Mouse (Mus musculus): ENCODE measurements around the gene 4921501E09Rik. TPM values are rescaled to one million over a fixed set of nuclear protein-coding genes. Genes with fewer than 3 reads are reported as not detected.
A peak's percentile ranks its signal among the peaks of the same experiment; 100 is the strongest.
"Not testable (repeated sequence)": the region's sequence is repeated elsewhere in the genome, so short reads cannot be mapped to it uniquely, and the experiment has no call there.

The 4921501E09Rik gene
- not detected for total RNA-seq (2022)

DNA sequence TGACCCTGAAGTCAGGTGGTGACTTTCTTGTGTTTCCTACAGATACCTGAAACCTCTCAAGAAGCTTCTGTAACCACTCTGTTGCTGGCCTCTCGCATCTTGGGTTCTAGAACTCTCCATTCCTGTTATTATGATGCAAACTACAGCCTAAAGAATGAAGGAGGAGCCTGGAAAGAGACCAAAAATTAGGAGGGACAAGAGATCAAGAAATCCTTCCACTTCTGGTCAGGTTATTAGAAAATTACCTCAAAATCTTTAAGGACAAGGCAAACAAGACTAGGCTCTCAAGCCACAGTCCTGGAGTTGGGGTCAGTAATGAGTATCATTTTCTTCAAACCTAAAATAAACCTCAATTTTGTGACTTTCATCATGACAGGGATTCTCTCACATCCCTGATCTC is at the start of gene 4921501E09Rik:
4921501E09Rik (minus strand) TSS at position 101 of the 400 bp plus-strand sequence.
- no peak for DNase-seq

DNA sequence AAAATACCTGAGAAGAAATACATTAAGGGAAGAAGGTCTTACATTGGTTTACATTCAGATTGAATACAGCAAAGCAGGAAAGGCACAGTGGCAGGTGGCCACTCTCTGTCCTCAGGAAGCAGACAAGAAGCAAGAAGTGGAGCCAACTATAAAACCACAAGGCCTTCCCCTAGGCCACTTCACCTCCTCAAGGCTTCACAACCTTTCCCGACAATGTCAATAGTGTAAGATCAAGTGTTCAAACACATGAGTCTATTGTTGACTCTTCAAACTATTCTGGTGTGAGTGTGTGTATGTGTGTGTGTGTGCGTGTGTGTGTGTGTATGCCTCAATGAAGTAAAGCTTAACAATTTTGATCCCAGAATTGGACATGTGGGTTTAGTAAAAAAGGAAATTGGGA is 29.5 kb upstream of the 4921501E09Rik start:
- DNase-seq = no peak

DNA sequence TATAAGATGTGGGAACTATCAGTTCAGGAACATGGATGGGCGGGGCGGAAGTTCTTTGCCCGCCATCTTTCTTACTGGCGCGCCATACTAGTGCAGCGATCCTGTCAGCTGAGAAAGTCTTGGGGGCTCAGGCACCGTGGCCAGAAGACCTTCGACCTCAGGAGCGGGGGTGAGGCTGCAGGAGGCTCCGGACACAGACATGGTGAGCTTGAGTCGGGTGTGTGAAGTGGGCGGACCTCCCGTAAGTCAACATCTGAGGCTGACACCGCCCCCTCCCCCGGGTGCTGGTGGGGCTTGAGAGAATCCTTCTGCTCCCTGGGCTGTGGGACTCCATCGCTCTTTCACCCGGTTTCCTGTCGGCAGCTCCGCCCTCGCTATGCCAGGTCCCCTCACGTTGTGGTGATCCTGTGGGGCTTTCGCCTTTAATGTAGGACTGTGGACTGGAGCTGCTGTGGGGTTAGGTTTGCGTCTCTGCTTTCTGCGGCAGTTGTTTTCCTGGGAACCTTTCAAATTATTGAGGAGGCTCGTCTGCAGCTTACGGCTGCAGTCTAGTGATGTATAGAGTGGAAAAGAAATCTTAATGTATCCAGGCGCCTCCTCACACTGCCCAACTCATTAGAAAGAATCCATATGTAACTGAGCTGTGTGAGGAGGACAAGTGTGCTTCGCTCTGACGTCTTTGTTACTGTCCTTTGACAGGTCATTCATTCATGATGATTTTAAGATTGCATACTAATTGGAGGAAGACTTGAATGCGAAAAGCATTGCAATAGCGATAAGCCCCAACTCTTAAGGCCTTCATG is 24.7 kb upstream of the 4921501E09Rik start:
- peak; percentile 57 for DNase-seq

DNA sequence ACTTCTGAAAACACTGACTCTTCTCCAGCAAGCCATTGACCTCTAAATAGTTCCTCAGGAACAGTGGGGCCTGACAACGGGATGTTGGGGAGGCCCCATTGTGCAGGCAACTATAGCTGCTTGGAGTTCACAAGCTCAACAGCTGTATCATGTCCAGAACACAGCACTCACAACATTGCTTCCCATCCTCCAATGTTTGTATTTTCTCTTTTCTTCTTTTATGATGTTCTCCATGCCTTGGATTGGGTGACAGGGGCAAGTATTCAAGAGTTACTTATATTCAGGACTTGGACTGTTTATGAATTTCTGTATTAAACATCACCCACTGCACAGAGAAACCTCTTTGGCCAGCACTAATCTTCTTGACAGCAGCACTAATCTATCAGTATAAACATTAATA is 23.8 kb upstream of the 4921501E09Rik start:
- DNase-seq = no peak

DNA sequence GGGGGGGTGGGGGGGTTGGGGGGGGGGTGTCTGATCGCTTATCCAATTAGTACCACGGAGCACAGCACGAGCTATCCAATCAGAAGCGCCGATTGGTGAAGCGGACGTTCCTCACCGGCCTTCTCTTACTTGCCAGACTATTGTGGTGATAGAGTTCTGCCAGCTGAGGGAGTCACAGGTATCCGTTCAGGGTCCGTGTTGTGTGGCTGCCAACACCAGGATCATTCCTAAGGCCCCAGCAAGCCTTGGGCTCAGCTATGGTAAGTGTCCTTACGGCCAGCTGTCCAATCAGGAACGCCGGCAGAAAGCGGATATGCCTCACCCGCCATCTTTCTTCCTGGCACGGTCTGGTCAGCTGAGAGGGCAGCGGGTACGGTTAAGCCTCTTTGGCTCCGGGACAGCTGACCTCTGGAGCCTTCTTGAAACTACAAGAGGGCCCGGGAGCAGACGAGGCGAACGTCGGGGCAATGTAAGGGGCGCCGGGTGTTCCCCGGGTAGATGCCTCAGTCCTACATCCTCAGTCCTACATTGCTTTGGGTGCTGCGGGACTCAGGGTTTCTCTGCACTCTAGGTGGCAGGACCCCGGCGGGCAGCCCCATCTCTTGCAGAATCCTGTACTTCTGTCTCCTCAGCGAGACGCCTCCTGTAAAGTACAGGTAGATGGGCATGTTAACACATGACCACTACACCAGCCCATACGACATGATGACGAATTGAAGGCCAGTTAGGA is 21.5 kb upstream of the 4921501E09Rik start, which contains the start of gene Zfp563:
Zfp563 (plus strand) TSS at position 91 of the 730 bp plus-strand sequence.
- peak; percentile 94 for DNase-seq

DNA sequence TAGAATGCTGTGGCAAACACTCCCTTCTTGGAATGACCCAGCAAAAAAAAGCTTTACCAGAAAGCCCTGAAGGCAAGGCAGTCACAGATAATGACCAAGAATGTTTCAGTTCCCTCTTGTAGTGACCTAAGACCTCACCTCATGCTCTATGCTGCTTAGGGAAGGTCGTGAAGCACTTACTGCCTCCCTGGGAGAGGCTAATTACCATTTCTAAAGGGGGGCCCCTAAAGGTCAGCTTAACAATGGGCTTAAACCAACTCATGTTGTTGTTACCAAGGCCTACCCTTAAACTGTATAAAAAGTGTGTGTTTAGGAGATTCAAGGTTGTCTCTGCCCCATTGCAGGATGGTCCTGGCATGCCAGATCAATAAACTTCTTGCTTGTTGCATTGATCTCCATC is 4.9 kb downstream of the 4921501E09Rik start:
- DNase-seq = no peak

DNA sequence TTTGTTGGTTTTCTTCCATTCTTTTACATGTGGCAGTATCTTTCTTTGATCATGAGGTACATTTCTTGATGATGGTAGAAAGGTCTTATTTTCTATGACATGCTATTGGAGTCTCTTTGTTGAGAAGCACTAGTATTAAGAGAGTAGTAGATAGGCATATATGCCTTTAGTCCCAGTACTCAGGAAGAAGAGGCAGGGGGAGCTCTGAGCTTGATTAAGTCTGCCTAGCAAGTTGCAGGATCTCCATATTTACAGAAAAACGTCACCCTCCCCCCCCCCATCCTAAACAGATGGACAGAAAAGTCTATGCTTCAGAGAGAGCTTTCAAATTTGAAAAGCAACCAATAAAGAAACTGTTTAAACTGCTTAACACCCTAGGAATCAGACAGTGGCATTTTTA is 9.1 kb downstream of the 4921501E09Rik start:
- DNase-seq = no peak

DNA sequence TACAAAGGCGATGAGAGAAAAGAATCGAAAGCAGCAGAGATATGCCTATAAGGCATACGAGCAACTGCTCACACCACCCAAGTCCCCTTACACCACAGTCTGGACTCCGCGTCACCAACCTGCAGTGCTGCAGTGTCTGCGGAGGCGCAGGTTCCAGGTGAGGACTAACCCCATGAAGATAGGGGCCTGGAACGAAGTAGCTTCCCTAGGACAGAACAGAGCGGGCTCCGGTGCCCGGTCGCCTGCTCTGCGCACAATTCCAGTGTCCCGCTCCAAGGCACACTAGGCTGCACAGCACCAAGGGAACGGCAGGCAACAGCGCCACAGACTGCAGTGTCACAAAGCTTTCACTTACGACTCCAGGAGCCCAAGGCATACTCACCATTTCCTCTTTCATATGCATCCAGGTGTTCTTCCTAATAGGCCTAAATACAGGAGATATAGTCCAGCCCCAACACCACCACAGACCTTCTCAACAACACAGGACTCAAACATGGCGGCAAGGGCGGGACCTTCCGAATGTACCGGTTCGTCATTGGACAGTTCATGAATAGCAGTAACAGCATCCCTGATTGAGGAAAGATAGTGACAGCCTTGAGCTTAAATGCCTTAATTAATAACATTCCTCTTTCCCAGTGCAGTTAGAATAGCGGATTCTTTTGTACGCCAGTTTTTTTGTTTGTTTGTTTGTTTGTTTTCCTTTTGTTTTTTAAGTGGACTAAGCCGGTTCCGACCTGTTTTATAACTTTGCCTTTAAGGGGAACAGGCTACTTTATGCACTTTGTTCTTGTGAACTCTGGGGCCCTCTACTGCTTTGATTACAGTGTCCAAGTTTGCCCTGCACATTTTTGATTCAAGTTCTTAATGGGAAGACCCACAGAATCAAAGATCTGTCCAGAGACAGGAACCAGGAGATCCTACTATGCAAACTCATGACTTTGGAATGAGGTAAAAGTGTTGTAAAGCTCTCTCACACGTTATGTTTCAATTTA is 34.7 kb downstream of the 4921501E09Rik start, which contains the start of gene Zfp763:
Zfp763 (minus strand) TSS at position 503 of the 992 bp plus-strand sequence.
- peak; percentile 80 for DNase-seq

DNA sequence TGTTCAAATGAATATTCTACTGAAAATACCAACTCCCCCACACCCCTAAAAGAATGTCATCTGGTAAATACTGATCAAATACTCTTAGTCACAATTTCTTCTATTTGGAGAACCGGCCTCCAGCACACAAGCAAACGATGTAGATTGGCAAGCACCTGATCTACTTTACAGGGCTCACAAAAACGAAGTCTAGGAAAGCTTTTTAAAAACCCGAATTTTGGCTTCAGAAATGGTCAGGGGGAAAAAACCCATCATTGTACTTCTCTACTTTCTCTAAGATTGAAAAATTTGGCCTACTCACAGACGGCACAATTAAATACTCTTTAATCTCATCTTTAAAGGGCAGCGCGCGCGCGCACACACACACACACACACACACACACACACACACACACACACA is 35.5 kb downstream of the 4921501E09Rik start:
- DNase-seq = no peak

DNA sequence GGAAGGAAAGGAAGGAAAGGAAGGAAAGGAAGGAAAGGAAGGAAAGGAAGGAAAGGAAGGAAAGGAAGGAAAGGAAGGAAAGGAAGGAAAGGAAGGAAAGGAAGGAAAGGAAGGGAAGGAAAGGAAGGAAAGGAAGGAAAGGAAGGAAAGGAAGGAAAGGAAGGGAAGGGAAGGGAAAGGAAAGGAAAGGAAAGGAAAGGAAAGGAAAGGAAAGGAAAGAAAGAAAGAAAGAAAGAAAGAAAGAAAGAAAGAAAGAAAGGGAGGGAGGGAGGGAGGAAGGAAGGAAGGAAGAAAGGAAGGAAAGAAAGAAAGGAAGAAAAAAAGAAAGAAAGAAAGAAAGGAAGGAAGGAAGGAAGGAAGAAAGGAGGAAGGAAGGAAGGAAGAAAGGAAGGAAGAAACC is 47.4 kb downstream of the 4921501E09Rik start:
- not testable (repeated sequence) for DNase-seq

Other genes starting within 250 kb of the 4921501E09Rik start
- 10 to 100 TPM; 11.2 to 18.2 (median 14.1) TPM for gene Zfp799, start 237.8 kb downstream of the 4921501E09Rik start, total RNA-seq (2022)
- 10 to 100 TPM in 3 of 4 experiments, 1 to 10 TPM in 1; 8.8 to 21.1 (median 12.5) TPM for gene Zfp870, start 176.4 kb downstream of the 4921501E09Rik start, total RNA-seq (2022)
- 10 to 100 TPM in 2 of 4 experiments, 1 to 10 TPM in 2; 5.4 to 28.6 (median 14.3) TPM for gene Cyp4f14, start 150.7 kb downstream of the 4921501E09Rik start, total RNA-seq (2022)
- gene Cyp4f13, start 120.7 kb downstream of the 4921501E09Rik start, total RNA-seq (2022) = 100 to 1,000 TPM in 2 of 4 experiments, 10 to 100 TPM in 2; 78.3 to 120 (median 96.1) TPM
- 1 to 10 TPM; 3.5 to 8.0 (median 5.7) TPM for gene Zfp472, start 102.2 kb downstream of the 4921501E09Rik start, total RNA-seq (2022)
- 10 to 100 TPM in 2 of 4 experiments, 1 to 10 TPM in 2; 9.5 to 15.6 (median 12.6) TPM for gene Zfp952, start 74.9 kb downstream of the 4921501E09Rik start, total RNA-seq (2022)
- 10 to 100 TPM in 2 of 4 experiments, 1 to 10 TPM in 2; 8.8 to 13.5 (median 10.1) TPM for gene Zfp763, start 34.7 kb downstream of the 4921501E09Rik start, total RNA-seq (2022)
- gene Zfp563, start 21.3 kb upstream of the 4921501E09Rik start, total RNA-seq (2022) = 10 to 100 TPM in 3 of 4 experiments, 1 to 10 TPM in 1; 8.9 to 15.0 (median 11.4) TPM
- not detected for gene Morc2b, start 71.6 kb upstream of the 4921501E09Rik start, total RNA-seq (2022)
- gene Olfr55, start 100.4 kb upstream of the 4921501E09Rik start, total RNA-seq (2022) = not detected
- gene Olfr239, start 123.2 kb upstream of the 4921501E09Rik start, total RNA-seq (2022) = not detected
- under 1 TPM in 3 of 4 experiments, not detected in 1; 0.05 to 0.17 (median 0.12) TPM for gene Olfr1564, start 153.6 kb upstream of the 4921501E09Rik start, total RNA-seq (2022)
- gene Zfp955a, start 187.1 kb upstream of the 4921501E09Rik start, total RNA-seq (2022) = 10 to 100 TPM in 2 of 4 experiments, 1 to 10 TPM in 2; 7.9 to 11.3 (median 9.6) TPM
- gene Olfr63, start 196.6 kb upstream of the 4921501E09Rik start, total RNA-seq (2022) = not detected
- 10 to 100 TPM; 11.7 to 14.2 (median 13.0) TPM for gene Zfp955b, start 221.5 kb upstream of the 4921501E09Rik start, total RNA-seq (2022)